Mouse (Mus musculus) liver, adult 2 months (tissue): ENCODE measurements around the gene Creb5. TPM values are rescaled to one million over a fixed set of nuclear protein-coding genes. Genes with fewer than 3 reads are reported as not detected.

Experiments
- DNase-seq: peaks from one replicate; pipeline ENCODE4 v3.0.0-alpha.2; 2011; ENCODE audit warnings: low read depth, low spot score; ENCODE audit errors: extremely low read depth
- H3K27ac ChIP-seq: fragments of 200-500 bp; replicated peaks from 2 replicates; pipeline ENCODE4 v1.5.1; 2012; ENCODE audit warnings: low read depth, mild to moderate bottlenecking, control low read depth, inconsistent platforms, low read length; ENCODE audit not compliant: insufficient read depth
- H3K27me3 ChIP-seq: fragments of 200-500 bp; 2 replicates; pipeline ENCODE4 v1.6.1; 2012; ENCODE audit warnings: mild to moderate bottlenecking, moderate library complexity, low read length, inconsistent platforms; ENCODE audit not compliant: control insufficient read depth, insufficient read depth
- H3K36me3 ChIP-seq: fragments of 200-500 bp; 2 replicates; pipeline ENCODE4 v1.6.1; 2012; ENCODE audit warnings: low read length, inconsistent platforms; ENCODE audit not compliant: control insufficient read depth, insufficient read depth
- H3K4me1 ChIP-seq: fragments of 200-500 bp; 2 replicates; pipeline ENCODE4 v1.6.1; 2011; ENCODE audit warnings: low read length; ENCODE audit not compliant: control insufficient read depth, insufficient read depth
- H3K4me3 ChIP-seq: fragments of 200-500 bp; 2 replicates; pipeline ENCODE4 v1.5.1; 2011; ENCODE audit warnings: low read depth, mild to moderate bottlenecking, control low read depth, low read length, moderate library complexity; ENCODE audit not compliant: insufficient read depth
- H3K79me2 ChIP-seq: fragments of 200-500 bp; 2 replicates; pipeline ENCODE4 v1.6.1; 2012; ENCODE audit warnings: inconsistent platforms, mild to moderate bottlenecking, low read length, moderate library complexity; ENCODE audit not compliant: control insufficient read depth, insufficient read depth
- H3K9ac ChIP-seq: fragments of 200-500 bp; 2 replicates; pipeline ENCODE4 v1.6.1; 2012; ENCODE audit warnings: low read depth, mild to moderate bottlenecking, control low read depth, inconsistent platforms, low read length
- CTCF ChIP-seq: fragments of 200-500 bp; IDR thresholded peaks from 2 replicates; pipeline ENCODE4 v1.5.1; 2011; ENCODE audit warnings: low read depth, low read length, control low read depth
- POLR2A ChIP-seq: fragments of 200-500 bp; IDR thresholded peaks from 2 replicates; pipeline ENCODE4 v1.6.1; 2011; ENCODE audit warnings: low read length, control low read depth; ENCODE audit not compliant: insufficient read depth; ENCODE audit errors: extremely low read depth
- WGBS: fragments of 180-500 bp; shearing (Covaris S2); methylation state at CpG from one replicate; pipeline ENCODE4 v1.1.7; 2018; 5-methylcytosine and 5-hydroxymethylcytosine counted together
- polyA plus RNA-seq: library from polyadenylated mRNA; depleted of rRNA; stranded (reverse); fragments of >200 nt; gene quantifications from 2 replicates; pipeline ENCODE4 v1.2.3, GENCODE M21; 2012
- total RNA-seq: library from RNA; depleted of rRNA; stranded (reverse); fragments of >200 nt; gene quantifications from 2 replicates; pipeline ENCODE4 v1.2.3, GENCODE M21; 2014

The Creb5 gene
- total and polyA plus RNA-seq, 2 experiments, result 0.02 to 0.18 TPM

GRCm38 (mm10) chr6:53515611-53516010, 228.5 kb downstream of the Creb5 start:
- DNase-seq, result no peak
- H3K4me3 ChIP-seq, result no peak overlapping the region
- no peak overlapping the region for H3K27ac ChIP-seq
- H3K36me3 ChIP-seq, result no peaks in the 10 kb centered on the region
- peaks cover 8% of the 10 kb centered on the region for H3K27me3 ChIP-seq
- H3K9ac ChIP-seq, result no peak overlapping the region
- TF ChIP-seq POLR2A (no peak), CTCF (no peak)
- H3K79me2 ChIP-seq, result no peaks in the 10 kb centered on the region
- H3K4me1 ChIP-seq, result peaks cover under 1% of the 10 kb centered on the region; the same call in 1 of the 2 replicates
- 77% methylated on average over 4 of the region's 4 CpGs for WGBS

DNA sequence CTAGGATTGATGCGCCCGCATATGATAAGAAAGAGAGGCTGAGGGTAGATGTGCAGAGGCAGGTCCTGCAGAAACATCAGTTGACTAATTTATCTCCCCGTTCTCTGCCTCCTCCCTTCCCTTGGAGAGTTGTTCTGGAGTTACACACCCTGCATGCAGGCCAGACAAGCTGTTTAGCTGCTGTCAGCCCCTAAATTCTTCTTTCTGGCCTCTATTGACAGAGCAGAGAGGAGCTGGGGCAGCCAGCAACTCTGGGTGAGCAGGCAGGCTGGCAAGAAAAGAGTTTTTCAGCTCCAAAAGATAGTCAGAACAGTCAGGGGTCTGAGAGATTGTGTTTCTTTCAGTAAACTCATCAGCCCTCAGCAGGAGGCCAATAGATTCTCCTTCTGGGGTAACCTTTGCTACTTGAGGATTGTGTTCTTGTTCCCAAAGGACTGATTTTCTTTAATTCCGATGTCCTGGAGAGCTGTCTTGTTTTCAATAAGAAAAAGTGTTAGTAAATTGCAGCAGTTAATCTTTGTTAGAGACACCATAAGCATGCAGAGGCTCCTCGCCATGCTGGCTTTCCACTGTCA, 230.4 kb downstream of the Creb5 start:
- Histone ChIP-seq H3K79me2 (no peaks in the 10 kb centered on the region), H3K4me3 (no peak overlapping the region), H3K27ac (no peak overlapping the region), H3K9ac (no peak overlapping the region), H3K36me3 (no peaks in the 10 kb centered on the region), H3K27me3 (peaks cover 10% of the 10 kb centered on the region; the same call in 1 of the 2 replicates), H3K4me1 (no peaks in the 10 kb centered on the region)
- TF ChIP-seq CTCF, result no peak
- no peak for TF ChIP-seq POLR2A
- WGBS, result 77% methylated on average over 5 of the region's 5 CpGs
- DNase-seq, result no peak

DNA sequence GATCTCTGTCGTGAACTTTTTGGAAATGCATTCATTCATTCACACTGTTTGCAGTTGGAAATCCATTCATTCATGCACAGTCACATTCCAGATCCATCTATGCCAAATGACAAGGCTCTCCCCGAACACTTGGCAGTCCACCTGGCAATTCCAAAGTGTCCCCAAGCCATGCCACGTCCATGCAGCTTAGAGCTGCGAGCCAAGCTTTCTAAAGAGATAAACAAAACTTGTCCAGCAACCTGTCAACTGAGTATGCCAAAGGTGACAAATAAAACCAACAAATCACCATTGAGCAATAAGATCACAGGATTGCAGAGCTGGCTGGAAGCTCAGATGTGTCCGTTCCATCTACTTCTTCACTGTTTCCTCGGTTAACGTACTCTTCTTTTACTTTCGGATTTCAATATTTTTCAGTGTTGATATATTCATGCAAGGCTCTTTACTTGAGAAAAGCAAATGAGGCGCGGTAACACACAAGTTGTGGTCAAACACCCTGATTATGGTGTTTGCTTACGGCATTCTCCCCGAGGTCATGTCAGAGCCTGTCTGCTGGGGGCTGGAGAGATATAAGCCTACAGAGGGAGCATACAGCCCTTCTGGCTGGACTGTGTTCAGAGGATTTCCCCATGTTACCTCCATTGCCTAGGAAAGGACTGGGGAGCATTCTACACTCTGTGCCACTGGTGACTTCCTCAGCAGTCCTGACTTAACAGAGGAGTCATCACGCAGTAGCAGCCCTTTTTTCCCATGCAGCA, 236.8 kb downstream of the Creb5 start:
- Histone ChIP-seq H3K36me3 (no peaks in the 10 kb centered on the region), H3K4me3 (no peak overlapping the region), H3K79me2 (no peaks in the 10 kb centered on the region), H3K4me1 (peaks cover 2% of the 10 kb centered on the region; the same call in 1 of the 2 replicates), H3K27ac (no peak overlapping the region), H3K9ac (no peak overlapping the region), H3K27me3 (peaks cover 11% of the 10 kb centered on the region; the same call in 1 of the 2 replicates)
- TF ChIP-seq CTCF (no peak), POLR2A (no peak)
- WGBS, result 31% methylated on average over 13 of the region's 13 CpGs
- peak; percentile 98 for DNase-seq

GRCm38 (mm10) chr6:53526460-53526859, 239.4 kb downstream of the Creb5 start:
- Histone ChIP-seq H3K27me3 (peaks cover 10% of the 10 kb centered on the region; the same call in 1 of the 2 replicates), H3K4me1 (peaks cover 2% of the 10 kb centered on the region; the same call in 1 of the 2 replicates), H3K4me3 (no peak overlapping the region), H3K79me2 (no peaks in the 10 kb centered on the region), H3K27ac (no peak overlapping the region), H3K36me3 (no peaks in the 10 kb centered on the region), H3K9ac (no peak overlapping the region)
- no peak for DNase-seq
- WGBS, result 95% methylated on average over 1 of the region's 1 CpGs
- no peak for TF ChIP-seq CTCF
- no peak for TF ChIP-seq POLR2A

- Histone ChIP-seq H3K79me2 (no peaks in the 10 kb centered on the region), H3K4me3 (no peak overlapping the region), H3K27ac (no peak overlapping the region), H3K4me1 (no peaks in the 10 kb centered on the region), H3K27me3 (peaks cover 6% of the 10 kb centered on the region; the same call in 1 of the 2 replicates), H3K36me3 (no peaks in the 10 kb centered on the region), H3K9ac (no peak overlapping the region)
- no peak for DNase-seq
- TF ChIP-seq CTCF, result no peak
- TF ChIP-seq POLR2A, result no peak
- WGBS, result 93% methylated on average over 8 of the region's 8 CpGs
Observed at GRCm38 (mm10) chr6:53530742-53531141, 243.7 kb downstream of the Creb5 start.

DNA sequence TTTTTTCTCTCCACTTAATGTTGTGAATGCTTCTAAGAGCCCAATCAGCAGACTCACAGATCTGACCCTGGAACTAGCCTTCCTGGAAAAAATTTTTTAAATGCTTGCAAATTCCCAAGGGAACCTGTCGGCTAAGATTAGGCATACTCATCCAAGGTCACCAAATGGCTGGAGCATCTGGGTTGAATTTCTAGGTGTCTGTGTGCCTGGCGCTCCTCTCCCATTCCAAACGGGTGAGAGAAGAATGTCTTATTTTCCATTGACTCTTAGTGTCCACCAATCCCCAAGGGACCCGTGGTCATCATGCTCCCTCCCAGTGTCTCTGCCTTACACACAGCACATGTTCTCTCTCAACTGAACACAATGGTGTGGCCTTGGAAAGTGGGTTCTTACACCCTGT, 244.4 kb downstream of the Creb5 start:
- Histone ChIP-seq H3K4me1 (no peaks in the 10 kb centered on the region), H3K36me3 (no peaks in the 10 kb centered on the region), H3K4me3 (no peak overlapping the region), H3K27ac (no peak overlapping the region), H3K79me2 (no peaks in the 10 kb centered on the region), H3K9ac (no peak overlapping the region), H3K27me3 (peaks cover 6% of the 10 kb centered on the region; the same call in 1 of the 2 replicates)
- no peak for TF ChIP-seq CTCF
- TF ChIP-seq POLR2A, result no peak
- DNase-seq, result no peak
- WGBS, result 91% methylated on average over 4 of the region's 4 CpGs
